Mouse (Mus musculus) limb, embryonic 13.5 days (tissue): ENCODE data around the gene Leng9. TPM values are rescaled to one million over a fixed set of nuclear protein-coding genes. Genes with fewer than 3 reads are reported as not detected.

ENCODE experiments used
- ATAC-seq: fragments of 200-750 bp; cut with Nextera tagmentation; 2 replicates; pipeline ENCODE4 v1.8.0; 2017; ENCODE audit warnings: low read depth, moderate number of reproducible peaks, moderate TSS enrichment; ENCODE audit not compliant: low FRiP score
- H3K27ac ChIP-seq: fragments of 300-500 bp; sonication (generic); 2 replicates; pipeline ENCODE4 v1.5.1; 2015; ENCODE audit warnings: inconsistent platforms, mild to moderate bottlenecking, moderate library complexity
- H3K27me3 ChIP-seq: fragments of 300-500 bp; sonication (generic); 2 replicates; pipeline ENCODE4 v1.6.1; 2015; ENCODE audit warnings: mild to moderate bottlenecking, inconsistent platforms
- H3K36me3 ChIP-seq: fragments of 300-500 bp; sonication (generic); 2 replicates; pipeline ENCODE4 v1.6.1; 2015; ENCODE audit warnings: inconsistent platforms, mild to moderate bottlenecking, moderate library complexity
- H3K4me1 ChIP-seq: fragments of 300-500 bp; sonication (generic); 2 replicates; pipeline ENCODE4 v1.6.1; 2015; ENCODE audit warnings: inconsistent platforms
- H3K4me2 ChIP-seq: fragments of 300-500 bp; sonication (generic); replicated peaks from 2 replicates; pipeline ENCODE4 v1.6.1; 2015; ENCODE audit warnings: inconsistent platforms, mild to moderate bottlenecking, moderate library complexity
- H3K4me3 ChIP-seq: fragments of 300-500 bp; sonication (generic); 2 replicates; pipeline ENCODE4 v1.5.1; 2015; ENCODE audit warnings: moderate library complexity, mild to moderate bottlenecking, inconsistent platforms
- H3K9ac ChIP-seq: fragments of 300-500 bp; sonication (generic); 2 replicates; pipeline ENCODE4 v1.6.1; 2015; ENCODE audit warnings: mild to moderate bottlenecking, inconsistent platforms
- H3K9me3 ChIP-seq: fragments of 300-500 bp; sonication (generic); 2 replicates; pipeline ENCODE4 v1.6.1; 2016; ENCODE audit warnings: inconsistent platforms
- WGBS: fragments of 180-500 bp; shearing (Covaris S2); methylation state at CpG from one replicate; pipeline ENCODE4 v1.1.7; 2015; 5-methylcytosine and 5-hydroxymethylcytosine counted together
- polyA plus RNA-seq: library from polyadenylated mRNA; unstranded; fragments of >200 nt; fragmentation: Nextera tagmentation; extraction: Ambion mirVana; gene quantifications from 2 replicates; pipeline ENCODE4 v1.2.1, GENCODE M21; 2015

Leng9 gene
- polyA plus RNA-seq, 1 experiment from 2014 or later: 4.6 TPM

DNA sequence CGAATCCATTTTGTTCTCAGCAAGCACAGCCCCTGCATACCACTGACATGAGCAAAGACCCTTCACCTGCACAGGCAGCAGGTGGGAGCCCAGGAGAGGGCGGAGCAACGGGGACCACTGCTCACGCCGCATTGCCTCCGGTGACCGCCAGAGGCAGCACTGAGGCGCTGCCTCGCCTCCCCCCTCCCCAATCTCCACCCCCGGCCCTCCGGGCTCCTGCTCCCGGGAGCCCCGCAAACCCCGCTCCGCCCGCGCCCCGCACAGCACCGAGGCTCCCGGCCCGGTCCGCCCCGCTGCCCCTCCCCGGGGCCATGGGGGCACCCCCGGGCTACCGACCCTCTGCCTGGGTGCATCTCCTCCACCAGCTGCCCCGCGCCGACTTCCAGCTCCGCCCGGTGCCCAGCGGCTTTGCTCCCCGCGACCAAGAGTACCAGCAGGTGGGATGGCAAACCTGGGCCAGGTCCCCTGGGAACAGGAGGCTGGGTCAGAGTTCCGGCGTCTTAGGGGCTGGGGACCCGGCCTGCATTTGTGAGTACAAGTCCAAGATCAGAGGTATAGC is 30.8 kb downstream of the Leng9 start, which contains the start of gene Ttyh1:
Ttyh1 (plus strand) TSS at position 65 of the 559 bp plus-strand sequence.
- H3K4me3 ChIP-seq: peak within 1 kb of the TSS; percentile 44
- H3K4me2 ChIP-seq: peak within 1 kb of the TSS; percentile 71
- no peak for ATAC-seq
- no peaks in the 10 kb centered on the region for H3K9me3 ChIP-seq
- H3K36me3 ChIP-seq: no peaks in the 10 kb centered on the region
- under 1% methylated on average over 21 of the region's 37 CpGs for WGBS
- peaks cover 48% of the 10 kb centered on the region for H3K27me3 ChIP-seq
- peak within 1 kb of the TSS; percentile 54 for H3K9ac ChIP-seq
- peaks cover 13% of the 10 kb centered on the region for H3K4me1 ChIP-seq
- no peak within 1 kb of the TSS for H3K27ac ChIP-seq

DNA sequence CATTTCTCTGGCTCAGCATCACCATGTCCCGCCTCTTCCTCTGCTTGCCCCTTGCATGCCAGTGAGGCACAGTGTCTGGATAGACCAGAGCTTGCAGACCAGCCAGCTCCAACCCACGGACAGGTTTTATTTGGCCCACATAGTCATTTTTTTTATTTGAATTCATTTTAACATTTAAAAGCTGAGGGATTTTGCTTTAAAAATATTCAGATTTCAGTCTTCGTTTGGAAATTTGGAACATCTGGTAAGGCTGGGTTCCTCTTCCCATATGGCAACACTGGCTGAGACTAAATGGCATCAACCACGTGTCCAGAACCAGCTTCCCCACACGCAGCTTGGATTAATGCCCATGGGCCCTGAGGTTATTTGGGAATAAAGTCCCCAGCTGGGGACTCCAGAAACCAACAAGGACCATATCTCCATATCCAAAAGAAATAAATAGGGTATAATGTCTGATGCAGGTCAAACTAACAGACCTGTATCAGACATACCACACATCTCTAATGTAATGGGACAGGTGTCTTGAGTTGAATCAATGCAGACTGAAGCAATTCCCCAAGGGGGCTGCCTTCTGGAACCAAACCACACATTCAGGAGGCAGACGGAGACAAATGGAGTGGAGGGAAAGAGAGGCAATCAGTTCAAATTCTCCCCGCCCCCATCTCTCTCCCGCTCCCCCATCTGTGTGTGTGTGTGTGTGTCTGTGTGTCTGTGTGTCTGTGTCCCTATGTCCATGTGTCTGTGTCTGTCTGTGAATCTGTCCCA is 32.9 kb downstream of the Leng9 start:
- H3K36me3 ChIP-seq: no peaks in the 10 kb centered on the region
- peaks cover 6% of the 10 kb centered on the region for H3K4me1 ChIP-seq
- 58% methylated on average over 8 of the region's 8 CpGs for WGBS
- H3K27me3 ChIP-seq: peaks cover 43% of the 10 kb centered on the region
- no peak overlapping the region for H3K4me2 ChIP-seq
- H3K4me3 ChIP-seq: no peak overlapping the region
- no peak overlapping the region for H3K9ac ChIP-seq
- H3K27ac ChIP-seq: no peak overlapping the region
- no peaks in the 10 kb centered on the region for H3K9me3 ChIP-seq
- ATAC-seq: no peak

DNA sequence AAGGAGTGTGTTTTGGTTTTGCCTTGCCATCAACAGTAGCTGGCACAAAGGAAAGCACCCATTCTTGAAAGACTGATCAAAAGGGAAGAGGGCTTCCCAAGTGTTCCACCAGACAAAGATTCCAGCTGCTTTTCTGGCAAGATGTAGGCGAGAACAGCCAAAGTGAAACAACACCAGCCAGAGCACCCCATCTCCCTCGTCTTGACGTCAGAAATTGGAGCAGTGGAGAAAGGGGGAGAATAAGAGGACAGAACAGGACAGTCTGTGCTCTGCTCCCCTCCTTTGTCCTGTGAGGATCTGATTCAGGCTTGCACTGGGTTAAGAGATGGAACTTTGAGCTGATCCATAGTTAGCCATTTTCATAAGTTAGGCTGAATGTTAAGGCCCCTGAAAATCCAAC is 38.4 kb downstream of the Leng9 start:
- H3K4me1 ChIP-seq: no peaks in the 10 kb centered on the region
- H3K4me3 ChIP-seq: no peak overlapping the region
- no peak for ATAC-seq
- 63% methylated on average over 3 of the region's 3 CpGs for WGBS
- H3K27ac ChIP-seq: no peak overlapping the region
- H3K4me2 ChIP-seq: no peak overlapping the region
- H3K9me3 ChIP-seq: no peaks in the 10 kb centered on the region
- no peak overlapping the region for H3K9ac ChIP-seq
- no peaks in the 10 kb centered on the region for H3K27me3 ChIP-seq
- H3K36me3 ChIP-seq: no peaks in the 10 kb centered on the region

DNA sequence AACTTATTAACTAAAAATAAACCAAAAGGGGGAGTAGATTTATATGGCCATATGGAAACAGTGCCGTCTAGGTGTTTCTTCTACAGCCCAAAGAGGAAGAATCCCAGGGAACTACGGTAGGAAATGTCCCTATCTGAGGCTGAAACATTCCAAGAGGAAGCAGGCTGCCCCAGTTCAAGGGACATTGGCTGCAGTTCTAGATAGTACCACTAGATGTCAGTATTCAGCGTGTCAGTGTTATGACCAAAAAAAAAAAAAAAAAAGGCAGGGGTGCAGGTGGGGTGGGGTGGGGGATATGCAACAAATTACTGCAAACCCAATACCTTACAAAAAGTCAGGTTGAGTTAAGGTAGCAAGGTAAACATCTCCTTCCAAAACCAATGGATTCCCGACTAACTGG is 46.8 kb downstream of the Leng9 start:
- Histone ChIP-seq H3K36me3 (no peaks in the 10 kb centered on the region), H3K4me2 (no peak overlapping the region), H3K27me3 (no peaks in the 10 kb centered on the region), H3K4me3 (no peak overlapping the region), H3K9me3 (no peaks in the 10 kb centered on the region), H3K4me1 (no peaks in the 10 kb centered on the region), H3K9ac (no peak overlapping the region), H3K27ac (no peak overlapping the region)
- no peak for ATAC-seq
- WGBS: 19% methylated on average over 4 of the region's 4 CpGs

DNA sequence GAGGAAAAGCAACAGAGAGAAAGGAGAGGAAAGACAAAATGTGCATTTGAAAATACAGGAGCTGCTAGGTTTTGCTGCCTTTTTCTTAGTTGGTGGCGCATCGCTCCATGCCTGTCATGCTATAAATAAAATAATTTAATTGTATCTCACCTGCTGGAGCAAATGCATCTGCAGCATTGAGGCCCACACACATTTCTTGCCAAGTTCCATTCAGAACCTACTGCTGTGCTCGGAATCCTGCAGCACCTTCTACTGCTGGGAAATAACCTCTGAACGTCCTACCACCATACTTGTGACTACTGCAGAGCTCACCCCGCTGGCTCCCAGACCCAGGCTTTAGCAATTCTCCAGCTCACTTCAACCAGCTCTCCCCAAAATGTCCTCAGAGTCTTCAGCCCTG is 49.0 kb downstream of the Leng9 start:
- no peak for ATAC-seq
- Histone ChIP-seq H3K9me3 (no peaks in the 10 kb centered on the region), H3K4me2 (no peak overlapping the region), H3K4me1 (no peaks in the 10 kb centered on the region), H3K9ac (no peak overlapping the region), H3K27me3 (no peaks in the 10 kb centered on the region), H3K27ac (no peak overlapping the region), H3K36me3 (no peaks in the 10 kb centered on the region), H3K4me3 (no peak overlapping the region)
- WGBS: 76% methylated on average over 5 of the region's 5 CpGs

DNA sequence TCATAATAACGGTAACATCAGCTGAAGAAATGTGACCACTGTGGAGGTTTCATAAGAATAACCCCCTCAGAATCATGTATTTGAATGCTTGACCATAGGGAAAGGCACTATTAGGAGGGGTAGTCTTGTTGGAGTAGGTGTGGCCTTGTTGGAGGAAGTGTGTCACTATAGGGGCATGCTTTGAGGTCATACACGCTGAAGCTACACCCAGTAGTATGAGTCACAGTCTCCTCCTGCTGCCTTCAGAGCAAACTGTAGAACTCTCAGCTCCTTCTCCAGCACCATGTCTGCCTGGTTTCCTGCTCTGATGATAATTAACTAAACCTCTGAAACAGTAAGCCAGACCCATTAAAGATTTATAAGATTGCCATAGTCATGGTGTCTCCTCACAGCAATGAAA is 51.3 kb downstream of the Leng9 start:
- Histone ChIP-seq H3K4me2 (no peak overlapping the region), H3K9me3 (no peaks in the 10 kb centered on the region), H3K36me3 (no peaks in the 10 kb centered on the region), H3K27ac (no peak overlapping the region), H3K4me1 (no peaks in the 10 kb centered on the region), H3K4me3 (no peak overlapping the region), H3K27me3 (no peaks in the 10 kb centered on the region), H3K9ac (no peak overlapping the region)
- WGBS: 73% methylated on average over 2 of the region's 2 CpGs
- no peak for ATAC-seq

DNA sequence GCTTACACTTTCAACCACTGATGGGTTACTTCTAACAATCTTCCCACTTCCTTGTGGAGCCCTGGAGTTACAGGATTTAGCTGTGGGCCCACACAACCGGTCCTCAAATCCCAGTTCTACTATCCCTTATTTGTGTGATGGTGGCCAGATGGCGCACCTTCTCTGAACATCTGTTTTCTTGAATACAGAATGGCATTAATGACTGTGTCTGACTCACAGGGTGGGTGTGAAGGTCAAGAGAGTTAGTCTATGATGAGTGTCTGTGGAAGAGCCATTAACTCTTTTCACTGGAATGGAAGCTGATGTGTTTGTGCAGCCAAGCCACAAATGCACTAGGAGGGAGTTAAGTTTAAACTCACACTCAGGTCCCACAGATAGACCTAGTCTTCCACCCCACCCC is 51.9 kb downstream of the Leng9 start:
- H3K9ac ChIP-seq: no peak overlapping the region
- H3K4me1 ChIP-seq: no peaks in the 10 kb centered on the region
- H3K27ac ChIP-seq: no peak overlapping the region
- H3K36me3 ChIP-seq: no peaks in the 10 kb centered on the region
- H3K4me2 ChIP-seq: no peak overlapping the region
- WGBS: 60% methylated on average over 2 of the region's 2 CpGs
- no peak overlapping the region for H3K4me3 ChIP-seq
- no peak for ATAC-seq
- H3K9me3 ChIP-seq: no peaks in the 10 kb centered on the region
- H3K27me3 ChIP-seq: no peaks in the 10 kb centered on the region

Other genes starting within 250 kb of the Leng9 start
- 0.06 TPM in 1 of 2 replicates, not detected in the other for gene Lilra6, start 234.9 kb downstream of the Leng9 start, polyA plus RNA-seq
- gene Lair1, start 87.2 kb downstream of the Leng9 start, polyA plus RNA-seq: 0.52 and 1.3 TPM in 2 replicates
- gene Ttyh1, start 31.0 kb downstream of the Leng9 start, polyA plus RNA-seq: 2.0 and 2.3 TPM in 2 replicates
- 59.1 and 64.4 TPM in 2 replicates for gene Leng8, start 13.3 kb downstream of the Leng9 start, polyA plus RNA-seq
- 70.9 and 74.3 TPM in 2 replicates for gene Cdc42ep5, start 14.5 kb upstream of the Leng9 start, polyA plus RNA-seq
- gene Lilra5, start 87.4 kb upstream of the Leng9 start, polyA plus RNA-seq: 0.06 and 0.09 TPM in 2 replicates
- gene Ncr1, start 187.3 kb upstream of the Leng9 start, polyA plus RNA-seq: not detected in 2 replicates
- 0.09 and 0.33 TPM in 2 replicates for gene Gp6, start 247.4 kb upstream of the Leng9 start, polyA plus RNA-seq